Mouse (Mus musculus): ENCODE measurements at regions not wholly inside any gene's neighbourhood (a gene's known extent, or its start where the extent isn't known, plus 50 kb on each side); places are given as distances from the start of the nearest gene placed in this dataset.

DNA sequence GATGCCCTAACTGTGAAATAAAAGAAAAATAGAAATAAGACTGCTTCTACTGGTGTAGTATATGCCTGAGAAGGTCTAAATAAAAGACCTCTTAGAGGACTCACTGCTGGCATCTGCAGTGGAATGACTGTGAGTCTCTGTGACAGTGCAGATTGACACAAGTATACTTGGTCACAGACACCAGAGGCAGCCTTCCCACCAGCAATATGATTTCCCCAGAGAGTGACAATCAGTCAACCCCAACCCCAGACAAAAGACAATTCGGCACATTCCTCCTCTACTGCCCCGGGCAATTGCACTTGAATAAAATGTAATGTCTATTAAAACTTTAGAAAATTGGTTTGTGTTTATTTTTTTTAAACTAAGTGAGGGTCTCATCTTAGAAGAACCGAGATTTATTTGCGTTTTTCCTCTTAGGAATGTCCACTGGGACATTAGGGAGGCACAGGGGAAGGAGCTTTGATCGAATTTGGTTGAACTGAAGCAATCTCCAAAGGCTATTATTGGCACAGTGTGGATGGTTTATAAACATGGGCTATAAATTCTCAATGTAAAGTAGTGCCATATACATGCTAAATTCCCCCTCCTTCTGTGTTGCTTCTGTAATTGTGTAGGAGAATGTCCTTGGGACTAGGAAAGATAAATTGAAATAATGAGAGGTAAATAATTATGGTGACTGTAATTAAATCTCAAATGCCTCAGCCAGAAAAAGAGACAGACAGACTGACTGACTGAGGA is 123.0 kb upstream of the Lnx1 start:
- WGBS (ENCODE audit: insufficient replicate concordance): 51% methylated on average over 5 of the region's 5 CpGs
- ATAC-seq (ENCODE audit: low read depth) (no peak), DNase-seq (no peak)
- Histone ChIP-seq H3K4me2 (no peak overlapping the region), H3K36me3 (no peaks in the 10 kb centered on the region), H3K4me3 (replicated peaks) (no peak overlapping the region), H3K27me3 (no peaks in the 10 kb centered on the region), H3K4me1 (replicated peaks) (no peaks in the 10 kb centered on the region), H3K9ac (no peak overlapping the region), H3K27ac (no peak overlapping the region), H3K9me3 (replicated peaks) (no peaks in the 10 kb centered on the region)

GRCm38 (mm10) chr5:74823719-74824118 is 121.0 kb upstream of the Lnx1 start:
- Histone ChIP-seq H3K4me1 (replicated peaks) (no peaks in the 10 kb centered on the region), H3K9me3 (replicated peaks) (no peaks in the 10 kb centered on the region), H3K27ac (no peak overlapping the region), H3K9ac (no peak overlapping the region), H3K4me2 (no peak overlapping the region), H3K4me3 (replicated peaks) (no peak overlapping the region), H3K27me3 (no peaks in the 10 kb centered on the region), H3K36me3 (no peaks in the 10 kb centered on the region)
- no peak for ATAC-seq (ENCODE audit: low read depth)
- no peak for DNase-seq
- 62% methylated on average over 7 of the region's 7 CpGs for WGBS (ENCODE audit: insufficient replicate concordance)

- no peak for ATAC-seq (ENCODE audit: low read depth)
- Histone ChIP-seq H3K27me3 (no peaks in the 10 kb centered on the region), H3K9ac (no peak overlapping the region), H3K4me2 (no peak overlapping the region), H3K9me3 (replicated peaks) (no peaks in the 10 kb centered on the region), H3K4me3 (replicated peaks) (no peak overlapping the region), H3K36me3 (no peaks in the 10 kb centered on the region), H3K4me1 (replicated peaks) (no peaks in the 10 kb centered on the region), H3K27ac (no peak overlapping the region)
- WGBS (ENCODE audit: insufficient replicate concordance): 58% methylated on average over 4 of the region's 4 CpGs
- DNase-seq: no peak
Measured at GRCm38 (mm10) chr5:74821969-74822368, 119.3 kb upstream of the Lnx1 start.

DNA sequence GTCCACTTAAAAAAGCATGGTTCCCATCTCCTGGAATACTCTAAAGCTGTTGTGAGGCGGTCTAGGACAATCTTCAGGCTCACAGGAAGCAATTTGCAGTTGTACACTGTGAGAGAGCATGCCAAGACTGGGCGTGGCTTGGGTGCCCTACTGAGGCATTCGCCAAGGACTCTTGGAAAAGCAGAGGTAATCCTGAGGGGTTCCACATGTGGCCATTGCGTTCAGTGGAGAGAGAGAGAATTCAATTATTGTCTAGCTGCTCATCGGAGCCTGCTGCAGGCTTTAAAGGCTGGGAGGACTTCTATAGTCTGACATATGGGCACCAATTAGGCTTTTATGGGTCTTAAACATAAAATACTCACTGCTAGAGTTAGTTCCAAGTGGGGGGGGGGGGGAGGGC is 113.8 kb upstream of the Lnx1 start:
- Histone ChIP-seq H3K9me3 (replicated peaks) (no peaks in the 10 kb centered on the region), H3K36me3 (no peaks in the 10 kb centered on the region), H3K4me2 (no peak overlapping the region), H3K27ac (no peak overlapping the region), H3K4me3 (replicated peaks) (no peak overlapping the region), H3K9ac (no peak overlapping the region), H3K4me1 (replicated peaks) (no peaks in the 10 kb centered on the region), H3K27me3 (no peaks in the 10 kb centered on the region)
- WGBS (ENCODE audit: insufficient replicate concordance): 52% methylated on average over 5 of the region's 5 CpGs
- ATAC-seq (ENCODE audit: low read depth): no peak
- no peak for DNase-seq

DNA sequence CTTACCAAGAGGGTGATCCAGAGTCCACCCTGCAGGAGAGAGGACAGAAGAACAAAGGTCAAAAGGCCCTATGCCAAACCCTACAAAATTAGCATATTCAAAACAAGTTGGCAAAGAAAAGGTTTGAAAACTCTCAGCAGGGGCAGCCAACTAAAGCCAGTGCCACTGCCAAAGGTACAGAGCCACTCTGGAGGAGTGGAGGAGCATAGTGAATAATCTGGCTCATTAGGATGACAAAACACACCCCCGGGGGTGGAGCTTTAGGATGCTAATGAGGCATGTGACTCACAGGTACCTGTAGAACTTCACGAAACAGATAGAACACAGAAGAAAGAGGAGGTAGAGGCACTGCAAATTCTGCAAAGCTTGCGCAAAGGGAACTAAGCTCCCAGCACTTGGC is 110.7 kb upstream of the Lnx1 start:
- H3K9ac ChIP-seq: no peak overlapping the region
- no peak overlapping the region for H3K4me2 ChIP-seq
- H3K4me3 ChIP-seq (replicated peaks): no peak overlapping the region
- H3K9me3 ChIP-seq (replicated peaks): no peaks in the 10 kb centered on the region
- H3K27ac ChIP-seq: no peak overlapping the region
- ATAC-seq (ENCODE audit: low read depth): no peak
- no peaks in the 10 kb centered on the region for H3K27me3 ChIP-seq
- H3K36me3 ChIP-seq: no peaks in the 10 kb centered on the region
- WGBS (ENCODE audit: insufficient replicate concordance): 31% methylated on average over 3 of the region's 3 CpGs
- DNase-seq: no peak
- no peaks in the 10 kb centered on the region for H3K4me1 ChIP-seq (replicated peaks)

DNA sequence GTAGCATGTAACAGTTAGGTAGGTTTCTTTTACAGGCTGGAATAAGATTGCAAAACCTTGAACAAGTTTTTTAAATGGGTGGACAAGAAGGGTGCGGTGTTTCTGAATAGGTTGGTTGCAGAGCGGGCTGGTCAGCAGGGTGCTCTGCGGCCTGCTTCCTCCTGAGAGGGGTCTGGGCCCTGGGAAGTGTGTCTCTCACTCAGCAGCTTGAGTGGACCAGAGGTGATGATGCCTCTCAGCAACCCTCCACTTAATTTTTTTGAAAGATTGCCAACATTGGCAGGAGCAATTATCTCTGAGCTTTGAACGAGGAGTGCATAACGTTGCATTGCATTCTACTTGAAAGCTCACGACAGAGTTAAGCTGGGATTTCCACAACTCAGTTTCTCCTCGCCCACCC is 108.3 kb upstream of the Lnx1 start:
- Histone ChIP-seq H3K4me1 (replicated peaks) (no peaks in the 10 kb centered on the region), H3K4me3 (replicated peaks) (no peak overlapping the region), H3K9ac (no peak overlapping the region), H3K27me3 (no peaks in the 10 kb centered on the region), H3K27ac (no peak overlapping the region), H3K9me3 (replicated peaks) (no peaks in the 10 kb centered on the region), H3K36me3 (no peaks in the 10 kb centered on the region), H3K4me2 (no peak overlapping the region)
- DNase-seq (no peak), ATAC-seq (ENCODE audit: low read depth) (no peak)
- WGBS (ENCODE audit: insufficient replicate concordance): 66% methylated on average over 7 of the region's 7 CpGs

DNA sequence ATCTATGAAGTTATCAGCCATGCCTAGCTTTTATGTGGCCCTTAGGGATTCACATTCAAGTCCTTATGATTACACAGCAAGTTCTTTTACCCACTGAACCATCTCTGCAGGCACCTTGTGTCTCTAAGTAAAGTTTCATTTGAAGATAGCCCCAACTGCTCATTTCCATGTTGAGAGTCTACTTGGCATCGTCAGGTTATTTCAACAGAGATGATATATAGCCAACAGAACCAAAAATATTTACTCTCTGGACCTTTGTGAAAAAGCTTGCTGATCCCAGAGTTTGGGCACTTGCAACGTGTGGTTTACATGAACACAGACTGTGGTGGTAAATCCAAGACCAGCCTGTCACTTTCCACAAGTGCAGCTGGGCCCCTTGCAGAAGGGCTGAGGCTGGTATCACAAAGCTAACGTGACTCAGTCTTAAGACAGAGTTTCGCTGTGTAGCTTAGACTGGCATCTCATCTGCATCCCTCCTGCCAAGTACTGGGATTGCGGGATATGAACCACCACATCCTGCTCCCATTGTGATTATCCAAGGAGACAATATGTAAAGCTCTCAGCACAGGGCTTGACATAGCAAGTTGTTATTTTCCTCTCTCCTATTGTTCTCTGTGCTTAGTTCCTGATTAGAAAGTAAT is 105.0 kb upstream of the Lnx1 start:
- Histone ChIP-seq H3K9me3 (replicated peaks) (no peaks in the 10 kb centered on the region), H3K36me3 (no peaks in the 10 kb centered on the region), H3K27me3 (no peaks in the 10 kb centered on the region), H3K4me3 (replicated peaks) (no peak overlapping the region), H3K4me2 (no peak overlapping the region), H3K4me1 (replicated peaks) (no peaks in the 10 kb centered on the region), H3K27ac (no peak overlapping the region), H3K9ac (no peak overlapping the region)
- DNase-seq (no peak), ATAC-seq (ENCODE audit: low read depth) (no peak)
- WGBS (ENCODE audit: insufficient replicate concordance): 59% methylated on average over 5 of the region's 5 CpGs

- ATAC-seq (ENCODE audit: low read depth): no peak
- no peak for DNase-seq
Measured at GRCm38 (mm10) chr5:74801946-74802345, 99.2 kb upstream of the Lnx1 start.

GRCm38 (mm10) chr5:74800351-74800750 is 97.6 kb upstream of the Lnx1 start:
- Histone ChIP-seq H3K27ac (no peak overlapping the region), H3K27me3 (no peaks in the 10 kb centered on the region), H3K4me2 (no peak overlapping the region), H3K9ac (no peak overlapping the region), H3K9me3 (replicated peaks) (no peaks in the 10 kb centered on the region), H3K4me1 (replicated peaks) (no peaks in the 10 kb centered on the region), H3K36me3 (no peaks in the 10 kb centered on the region), H3K4me3 (replicated peaks) (no peak overlapping the region)
- ATAC-seq (ENCODE audit: low read depth): no peak
- no peak for DNase-seq
- WGBS (ENCODE audit: insufficient replicate concordance): 67% methylated on average over 9 of the region's 9 CpGs

More at GRCm38 (mm10) chr5:74801946-74802345, 99.2 kb upstream of the Lnx1 start:
- H3K9ac ChIP-seq: no peak overlapping the region
- H3K4me3 ChIP-seq (replicated peaks): no peak overlapping the region
- no peaks in the 10 kb centered on the region for H3K4me1 ChIP-seq (replicated peaks)
- H3K9me3 ChIP-seq (replicated peaks): no peaks in the 10 kb centered on the region
- H3K27me3 ChIP-seq: no peaks in the 10 kb centered on the region
- H3K4me2 ChIP-seq: no peak overlapping the region
- H3K27ac ChIP-seq: no peak overlapping the region
- no peaks in the 10 kb centered on the region for H3K36me3 ChIP-seq
- WGBS (ENCODE audit: insufficient replicate concordance): 57% methylated on average over 7 of the region's 10 CpGs

DNA sequence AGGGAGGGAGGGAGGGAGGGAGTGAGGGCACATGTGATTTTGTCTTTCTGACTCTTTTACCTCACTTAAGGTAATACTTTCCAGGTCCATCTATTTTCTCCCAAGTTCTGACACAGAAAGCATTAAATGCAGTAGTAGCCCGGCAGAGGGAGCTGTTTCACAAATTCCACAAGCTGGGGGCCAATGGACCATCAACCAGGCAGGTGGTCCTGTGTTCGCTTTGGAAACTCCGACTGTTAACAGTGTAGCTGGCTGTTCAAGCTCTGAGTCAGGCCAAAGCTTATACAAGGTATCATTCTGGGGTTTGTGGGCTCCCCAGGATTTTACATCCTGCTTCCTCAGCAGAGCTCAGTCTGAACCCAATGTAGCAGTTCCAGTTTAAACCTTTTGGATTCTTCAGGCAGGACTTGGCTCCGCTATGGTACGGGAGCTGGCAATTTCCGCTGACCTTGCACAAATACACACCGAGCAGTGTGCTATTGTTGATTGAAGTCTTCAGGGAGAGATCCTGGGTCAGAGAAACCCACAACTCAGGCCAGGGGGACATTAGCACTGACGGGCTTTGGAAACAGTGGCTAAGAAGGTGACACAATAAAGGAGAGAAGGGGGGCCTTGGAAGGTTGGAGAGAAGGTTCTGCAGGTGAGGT is 93.8 kb upstream of the Lnx1 start:
- Histone ChIP-seq H3K9ac (no peak overlapping the region), H3K27ac (no peak overlapping the region), H3K36me3 (no peaks in the 10 kb centered on the region), H3K27me3 (no peaks in the 10 kb centered on the region), H3K9me3 (replicated peaks) (no peaks in the 10 kb centered on the region), H3K4me2 (no peak overlapping the region), H3K4me3 (replicated peaks) (no peak overlapping the region), H3K4me1 (replicated peaks) (no peaks in the 10 kb centered on the region; the same call in 1 of the 2 replicates)
- ATAC-seq (ENCODE audit: low read depth) (no peak), DNase-seq (peak; percentile 5)
- 41% methylated on average over 8 of the region's 8 CpGs for WGBS (ENCODE audit: insufficient replicate concordance)

DNA sequence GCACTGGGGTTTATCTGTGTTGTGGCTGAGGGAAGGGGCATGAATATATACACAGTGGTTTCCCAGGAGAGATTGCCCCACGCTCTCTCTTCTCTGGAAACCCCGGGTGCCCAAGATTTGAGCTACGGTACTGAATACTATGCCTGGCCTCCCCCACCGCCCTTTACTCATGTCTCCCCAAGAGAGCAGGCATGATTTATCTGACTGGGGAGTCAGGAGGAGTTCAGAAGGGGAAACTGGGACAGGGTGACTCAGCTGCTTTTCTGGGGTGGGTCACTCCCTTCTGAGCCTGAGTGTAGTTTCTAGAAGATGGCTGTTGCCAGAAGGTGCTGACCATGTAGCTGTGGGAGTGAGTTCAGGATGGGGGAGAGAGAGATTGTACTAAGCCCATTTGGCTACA is 92.0 kb upstream of the Lnx1 start:
- Histone ChIP-seq H3K36me3 (no peaks in the 10 kb centered on the region), H3K4me1 (replicated peaks) (no peaks in the 10 kb centered on the region; the same call in 1 of the 2 replicates), H3K9ac (no peak overlapping the region), H3K9me3 (replicated peaks) (no peaks in the 10 kb centered on the region), H3K4me2 (no peak overlapping the region), H3K27ac (no peak overlapping the region), H3K27me3 (no peaks in the 10 kb centered on the region), H3K4me3 (replicated peaks) (no peak overlapping the region)
- WGBS (ENCODE audit: insufficient replicate concordance): 53% methylated on average over 4 of the region's 4 CpGs
- no peak for ATAC-seq (ENCODE audit: low read depth)
- DNase-seq: no peak
